Mouse (Mus musculus) small intestine, adult 2 months (tissue): ENCODE results near the gene Cbx2.

Source experiments
- CTCF ChIP-seq: fragments of 200-500 bp; IDR thresholded peaks from 2 replicates; pipeline ENCODE4 v1.5.1; 2012; ENCODE audit warnings: low read depth, mild to moderate bottlenecking, control low read depth, inconsistent platforms, low read length, moderate library complexity, mixed read lengths; ENCODE audit not compliant: insufficient replicate concordance, insufficient read length; ENCODE audit errors: extremely low read depth
- POLR2A ChIP-seq: fragments of 200-500 bp; IDR thresholded peaks from 2 replicates; pipeline ENCODE4 v1.6.1; 2012; ENCODE audit warnings: low read depth, mild to moderate bottlenecking, control low read depth, inconsistent platforms, low read length, moderate library complexity

DNA sequence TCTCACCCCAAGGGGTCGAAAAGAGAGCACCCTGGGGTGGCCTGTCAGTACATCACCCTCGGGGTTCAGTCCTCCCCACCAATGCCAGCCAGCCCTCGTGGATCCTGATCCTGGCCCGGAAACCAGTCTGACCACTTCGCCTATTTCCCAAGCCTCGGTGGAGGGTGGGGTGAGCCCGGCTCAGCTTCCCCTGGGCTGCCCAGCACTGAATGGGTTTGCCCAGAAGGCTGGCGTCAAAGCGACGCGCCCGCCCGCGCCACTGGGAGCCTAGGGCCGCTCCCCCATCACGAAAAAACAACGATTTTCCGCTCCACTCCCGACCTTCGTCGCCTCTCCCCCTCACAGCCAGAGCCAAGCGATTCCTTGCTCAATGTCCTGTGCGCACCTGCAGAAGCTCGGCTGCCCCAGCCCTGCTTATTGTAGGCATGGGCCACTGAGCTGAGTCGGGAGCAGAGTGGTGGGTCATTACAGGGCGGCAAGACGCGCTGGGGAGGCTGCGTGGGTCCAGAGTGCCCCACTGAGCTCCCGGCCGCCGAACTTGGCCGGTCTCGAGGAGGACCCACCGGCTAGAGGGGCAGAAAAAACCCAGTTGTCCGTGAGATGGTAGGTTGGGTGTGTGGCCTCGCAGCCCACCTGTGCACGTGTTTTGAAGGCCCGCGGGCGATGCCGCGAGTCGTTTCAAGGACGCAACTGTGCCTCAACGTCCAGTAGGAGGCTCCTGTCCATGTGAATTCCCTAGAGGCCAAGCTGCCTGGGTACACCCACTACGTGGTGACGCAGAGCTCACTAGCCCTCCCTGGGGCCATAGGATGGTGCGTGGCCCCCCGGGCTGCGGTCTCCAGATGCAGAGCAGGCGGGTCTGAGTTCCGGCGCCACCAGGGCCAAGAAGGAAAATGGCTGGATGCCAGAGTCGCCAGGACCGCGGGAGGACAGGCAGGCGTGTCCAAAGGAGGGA, 35.6 kb downstream of the Cbx2 start:
- peak; percentile 34; the same call in 1 of the 2 replicates for TF ChIP-seq CTCF
- no peak for TF ChIP-seq POLR2A
